Mouse (Mus musculus) stomach, postnatal 0 days (tissue): ENCODE results near the gene Col4a1.

Source experiments
- CTCF ChIP-seq: IDR thresholded peaks from 2 replicates; pipeline ENCODE4 v1.5.1; 2016; ENCODE audit warnings: antibody characterized with exemption, low read depth, mild to moderate bottlenecking, moderate library complexity
- EP300 ChIP-seq: optimal IDR thresholded peaks from 2 replicates; pipeline ENCODE3; 2016; ENCODE audit warnings: antibody characterized with exemption

DNA sequence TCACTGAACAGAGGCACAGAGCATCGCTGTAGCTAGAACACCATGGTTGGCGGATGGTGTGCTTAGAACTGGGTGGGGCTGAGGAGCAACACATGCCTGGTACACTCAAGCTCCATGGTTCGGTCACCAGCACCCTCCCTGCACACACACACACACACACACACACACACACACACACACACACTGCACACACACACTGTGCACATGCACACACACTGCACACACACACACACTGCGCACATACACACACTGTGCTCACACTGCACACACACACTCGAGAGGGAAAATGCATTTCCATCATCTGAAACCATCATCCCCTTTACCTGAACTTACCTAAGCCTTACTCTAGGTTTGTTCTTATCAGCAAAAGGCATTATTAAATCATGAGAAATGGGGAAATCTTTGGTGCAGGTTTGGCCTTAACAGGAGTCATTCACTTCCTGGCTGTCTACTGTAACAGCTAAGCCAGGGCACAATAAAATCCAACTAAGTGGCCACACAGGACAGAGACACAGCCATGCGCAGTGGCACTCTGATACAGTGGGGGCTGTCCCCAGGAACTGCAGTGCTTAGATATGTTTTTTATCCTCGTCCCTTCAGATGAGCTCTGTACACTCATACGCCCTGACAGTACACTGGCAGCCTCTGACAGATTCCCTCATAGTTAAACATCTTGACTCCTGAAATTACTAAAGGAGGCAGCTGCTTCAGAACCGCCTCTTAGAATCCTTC, 49.1 kb upstream of the Col4a1 start:
- no peak for TF ChIP-seq CTCF
- no peak for TF ChIP-seq EP300
